Mouse (Mus musculus) ES-Bruce4 (cell line): ENCODE measurements around the gene Kifc1.

Source experiments
- CTCF ChIP-seq: IDR thresholded peaks from one replicate; pipeline ENCODE4 v1.8.1; 2011; ENCODE audit warnings: low read depth, low read length
- EP300 ChIP-seq: IDR thresholded peaks from 2 replicates; pipeline ENCODE4 v1.6.1; 2011; ENCODE audit warnings: low read depth, low read length; ENCODE audit not compliant: insufficient read depth
- POLR2A ChIP-seq: IDR thresholded peaks from one replicate; pipeline ENCODE4 v1.8.1; 2011; ENCODE audit warnings: low read length; ENCODE audit not compliant: insufficient read depth

DNA sequence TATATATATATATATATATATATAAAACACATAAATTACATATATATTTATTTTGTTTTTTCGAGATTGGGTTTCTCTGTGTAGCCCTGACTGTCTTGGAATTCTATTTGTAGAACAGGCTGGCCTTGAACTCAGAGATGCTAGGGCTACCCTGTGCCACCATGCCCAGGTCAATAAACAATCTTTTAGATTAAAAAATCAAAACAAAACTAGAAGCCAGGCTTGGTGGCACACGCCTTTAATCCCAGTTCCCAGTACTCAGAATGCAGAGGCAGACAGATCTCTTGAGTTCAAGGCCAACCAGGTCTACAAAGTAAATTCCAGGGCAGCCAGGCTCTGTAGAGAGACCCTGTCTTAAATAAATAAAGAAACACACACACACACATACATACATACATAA, 896 bp upstream of the Kifc1 start:
- TF ChIP-seq CTCF: no peak
- TF ChIP-seq EP300: no peak
- no peak for TF ChIP-seq POLR2A
